Mouse (Mus musculus) G1E (cell line): ENCODE measurements around the gene Dnah11. TPM values are rescaled to one million over a fixed set of nuclear protein-coding genes. Genes with fewer than 3 reads are reported as not detected.

Experiments
- ATAC-seq: 2 replicates; pipeline ENCODE4 v1.8.0; 2016; ENCODE audit warnings: mild to moderate bottlenecking; ENCODE audit not compliant: insufficient number of reproducible peaks, poor library complexity, low FRiP score, severe bottlenecking; ENCODE audit errors: extremely low read depth
- DNase-seq: peaks from one replicate; pipeline ENCODE4 v3.0.0; 2012; ENCODE audit warnings: low spot score
- H3K27me3 ChIP-seq: 2 replicates; pipeline ENCODE4 v1.6.1; 2012; ENCODE audit warnings: mild to moderate bottlenecking, low read length, inconsistent platforms; ENCODE audit not compliant: insufficient read depth
- H3K36me3 ChIP-seq: replicated peaks from 2 replicates; pipeline ENCODE3; 2012; ENCODE audit warnings: mild to moderate bottlenecking, inconsistent platforms
- H3K4me1 ChIP-seq: 2 replicates; pipeline ENCODE4 v1.6.1; 2012; ENCODE audit warnings: low read depth, low read length, inconsistent platforms, mixed read lengths; ENCODE audit not compliant: insufficient read depth
- H3K4me3 ChIP-seq: 2 replicates; pipeline ENCODE4 v1.5.1; 2012; ENCODE audit warnings: low read depth, mild to moderate bottlenecking, inconsistent platforms, low read length, moderate library complexity, mixed read lengths
- H3K9me3 ChIP-seq: replicated peaks from 2 replicates; pipeline ENCODE4 v1.6.1; 2012; ENCODE audit warnings: inconsistent platforms
- CTCF ChIP-seq: IDR thresholded peaks from 2 replicates; pipeline ENCODE4 v1.5.1; 2012; ENCODE audit warnings: low read depth, low read length, inconsistent platforms, mixed read lengths
- GATA1 ChIP-seq: IDR thresholded peaks from 2 replicates; pipeline ENCODE4 v1.6.1; 2012; ENCODE audit warnings: borderline replicate concordance, low read length, inconsistent platforms, mixed read lengths
- GATA2 ChIP-seq: IDR thresholded peaks from 2 replicates; pipeline ENCODE4 v1.6.1; 2012; ENCODE audit warnings: low read depth, low read length, inconsistent platforms, borderline replicate concordance
- POLR2AphosphoS5 ChIP-seq: IDR thresholded peaks from 2 replicates; pipeline ENCODE4 v1.6.1; 2012; ENCODE audit warnings: low read depth, low read length, inconsistent platforms; ENCODE audit not compliant: insufficient replicate concordance
- TAL1 ChIP-seq: conservative IDR thresholded peaks from 2 replicates; pipeline ENCODE4 v1.6.1; 2012; ENCODE audit warnings: low read depth, low read length, inconsistent platforms, mixed read lengths
- polyA plus RNA-seq: library from polyadenylated mRNA; stranded (reverse); fragments of >175 nt; gene quantifications from 2 replicates; pipeline ENCODE4 v1.2.3, GENCODE M21; 2012
- total RNA-seq, 2 experiments: library from RNA; stranded (forward) in 1 of 2; stranded (reverse) in 1 of 2; fragments of 200-1000 nt in 1 of 2; fragments of >200 nt in 1 of 2; fragmentation: Nextera tagmentation in 1 of 2; gene quantifications; 2 replicates each; pipeline ENCODE4 v1.2.3; 2014 to 2017

The Dnah11 gene
- total and polyA plus RNA-seq, 3 experiments, result 0.05 TPM; not detected in 2

DNA sequence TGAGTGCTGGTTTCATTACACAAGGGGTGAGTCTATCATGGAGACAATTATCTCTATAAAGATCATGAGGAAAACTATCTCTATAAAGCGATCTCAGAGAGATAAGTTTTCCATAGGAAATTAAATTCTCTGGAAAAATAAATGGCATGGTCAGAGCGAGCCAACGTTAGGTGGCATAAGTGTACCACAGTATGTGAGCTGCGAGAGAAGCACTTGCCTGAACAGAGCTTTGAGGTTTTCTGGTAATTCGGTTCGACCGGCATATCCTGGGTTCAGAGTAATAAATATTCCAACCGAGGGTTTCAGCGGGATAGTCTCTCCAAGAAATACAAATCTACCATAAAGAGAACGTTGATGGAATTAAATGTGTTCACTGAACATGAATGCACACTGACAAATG is 142.0 kb downstream of the Dnah11 start:
- Histone ChIP-seq H3K9me3 (no peaks in the 10 kb centered on the region), H3K36me3 (no peaks in the 10 kb centered on the region), H3K4me3 (no peak overlapping the region), H3K27me3 (no peaks in the 10 kb centered on the region), H3K4me1 (no peaks in the 10 kb centered on the region)
- TF ChIP-seq POLR2AphosphoS5 (no peak), GATA2 (no peak), GATA1 (no peak), TAL1 (no peak), CTCF (no peak)
- no peak for DNase-seq
- no peak for ATAC-seq

DNA sequence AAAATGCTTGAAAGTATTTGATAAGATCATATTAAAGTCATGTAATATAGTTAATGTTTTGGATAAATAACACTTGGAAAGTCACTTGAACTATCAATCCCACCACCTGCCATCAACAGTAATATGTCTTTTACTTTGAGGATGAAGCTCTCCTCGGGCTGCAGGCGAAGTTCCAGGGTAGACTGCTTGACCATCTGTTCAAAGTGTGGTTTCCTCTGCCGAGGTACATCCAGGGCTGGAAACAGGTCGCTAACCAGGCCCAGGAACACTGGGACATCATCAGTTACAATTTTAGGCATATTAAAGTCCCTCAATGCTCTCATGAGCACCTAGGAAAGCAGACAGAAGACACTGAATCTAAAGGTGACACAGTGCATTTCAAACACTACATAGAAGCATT is 153.5 kb downstream of the Dnah11 start:
- TF ChIP-seq GATA2 (no peak), TAL1 (no peak), CTCF (no peak), POLR2AphosphoS5 (no peak), GATA1 (no peak)
- DNase-seq, result no peak
- no peak overlapping the region for H3K4me3 ChIP-seq
- H3K4me1 ChIP-seq, result no peaks in the 10 kb centered on the region
- ATAC-seq, result no peak
- H3K9me3 ChIP-seq, result peaks cover 14% of the 10 kb centered on the region
- H3K36me3 ChIP-seq, result no peaks in the 10 kb centered on the region
- H3K27me3 ChIP-seq, result no peaks in the 10 kb centered on the region

DNA sequence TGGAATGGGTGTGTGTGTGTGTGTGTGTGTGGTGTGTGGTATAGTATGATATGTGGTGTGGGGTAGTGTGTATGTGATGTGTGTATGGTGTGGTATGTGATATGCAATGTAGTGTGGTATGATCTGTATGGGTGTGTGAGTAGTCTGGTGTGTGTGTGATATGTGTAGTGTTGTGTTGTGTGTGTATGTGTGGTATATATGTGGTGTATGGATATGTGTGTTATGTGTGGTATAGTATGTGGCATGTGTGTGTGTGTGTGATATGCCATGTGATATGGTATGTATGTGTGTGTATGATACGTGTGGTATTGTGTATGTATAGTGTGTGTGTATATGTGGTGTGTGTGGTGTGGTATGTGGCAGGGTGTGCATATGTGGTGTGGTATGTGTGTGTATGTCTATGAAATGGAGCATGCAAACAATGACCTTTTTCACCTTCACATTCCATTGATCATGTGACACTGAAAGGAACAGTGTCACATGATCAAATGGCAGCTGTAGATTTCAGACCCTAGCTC is 155.7 kb downstream of the Dnah11 start:
- H3K4me1 ChIP-seq, result no peaks in the 10 kb centered on the region
- no peaks in the 10 kb centered on the region for H3K36me3 ChIP-seq
- no peaks in the 10 kb centered on the region for H3K27me3 ChIP-seq
- H3K4me3 ChIP-seq, result no peak overlapping the region
- peaks cover 14% of the 10 kb centered on the region for H3K9me3 ChIP-seq
- DNase-seq (no peak), ATAC-seq (no peak)
- TF ChIP-seq POLR2AphosphoS5, result no peak
- TF ChIP-seq GATA2, result no peak
- TF ChIP-seq TAL1, result no peak

DNA sequence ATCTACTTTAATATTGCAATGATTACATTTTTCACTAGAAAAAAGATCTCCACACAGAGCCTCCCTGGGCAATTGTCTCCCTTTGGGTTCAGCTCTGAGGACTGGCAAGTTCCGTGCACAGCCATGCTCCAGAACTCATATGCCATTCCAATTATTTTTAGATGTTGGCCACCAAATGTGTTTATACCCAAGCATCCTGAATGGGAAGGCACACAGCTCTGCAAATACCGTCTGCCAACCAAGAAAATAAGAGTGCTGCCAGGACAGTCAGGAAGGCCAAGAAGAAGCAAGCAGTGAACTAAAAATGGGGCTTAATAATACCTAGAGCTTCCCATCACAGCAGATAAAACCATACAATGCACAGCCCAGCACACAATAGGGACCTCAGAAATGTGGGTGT is 156.6 kb downstream of the Dnah11 start:
- Histone ChIP-seq H3K4me3 (no peak overlapping the region), H3K36me3 (no peaks in the 10 kb centered on the region), H3K9me3 (peaks cover 14% of the 10 kb centered on the region), H3K27me3 (no peaks in the 10 kb centered on the region), H3K4me1 (no peaks in the 10 kb centered on the region)
- DNase-seq (no peak), ATAC-seq (no peak)
- TF ChIP-seq GATA2, result no peak
- TF ChIP-seq POLR2AphosphoS5, result no peak
- TF ChIP-seq TAL1, result no peak
- TF ChIP-seq GATA1, result no peak
- TF ChIP-seq CTCF, result no peak

DNA sequence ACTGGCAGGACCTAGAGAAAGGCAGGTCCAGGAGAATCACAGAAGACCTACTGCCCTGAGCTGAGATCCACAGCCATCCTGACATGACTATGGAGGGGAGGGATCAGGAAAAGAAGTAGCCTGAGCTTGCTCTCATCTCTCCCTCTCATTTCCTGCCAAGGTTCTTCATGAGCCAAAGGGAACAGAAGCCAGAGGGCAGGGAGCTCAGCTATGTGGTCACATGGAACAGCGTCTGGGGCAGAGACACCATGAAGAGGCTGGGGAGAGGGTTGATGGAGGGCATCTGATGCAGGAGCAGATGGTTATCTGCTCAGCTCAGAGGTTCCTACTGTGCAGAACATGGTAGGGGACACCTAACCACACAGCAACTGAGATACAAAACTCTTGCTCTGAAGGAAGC is 163.9 kb downstream of the Dnah11 start:
- Histone ChIP-seq H3K9me3 (no peaks in the 10 kb centered on the region), H3K4me3 (no peak overlapping the region), H3K36me3 (no peaks in the 10 kb centered on the region), H3K27me3 (no peaks in the 10 kb centered on the region), H3K4me1 (no peaks in the 10 kb centered on the region)
- DNase-seq (no peak), ATAC-seq (no peak)
- TF ChIP-seq GATA2, result no peak
- no peak for TF ChIP-seq GATA1

DNA sequence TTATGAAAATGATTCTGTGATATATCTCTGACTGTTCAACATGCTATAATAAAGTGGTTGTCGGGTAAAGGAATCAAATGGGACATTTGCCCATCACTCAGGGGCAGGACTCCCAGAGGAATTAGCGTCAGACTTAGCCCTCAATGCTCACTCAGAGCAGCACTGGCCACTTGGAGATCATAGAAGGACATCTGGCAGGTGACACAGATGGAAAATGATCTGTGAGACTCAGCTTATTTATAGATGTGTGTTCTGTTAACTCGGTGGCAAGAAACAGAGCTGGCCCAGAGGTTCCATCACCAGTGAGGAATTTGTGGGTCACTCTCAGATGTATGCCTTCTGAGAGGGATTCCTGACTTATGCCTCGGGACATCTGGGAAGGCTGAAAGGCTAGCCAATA is 173.1 kb downstream of the Dnah11 start:
- H3K9me3 ChIP-seq, result no peaks in the 10 kb centered on the region
- H3K4me3 ChIP-seq, result no peak overlapping the region
- H3K4me1 ChIP-seq, result no peaks in the 10 kb centered on the region
- H3K27me3 ChIP-seq, result no peaks in the 10 kb centered on the region
- no peak for DNase-seq
- ATAC-seq, result no peak
- TF ChIP-seq POLR2AphosphoS5 (no peak), TAL1 (no peak), GATA2 (no peak), CTCF (no peak), GATA1 (no peak)
- H3K36me3 ChIP-seq, result no peaks in the 10 kb centered on the region

DNA sequence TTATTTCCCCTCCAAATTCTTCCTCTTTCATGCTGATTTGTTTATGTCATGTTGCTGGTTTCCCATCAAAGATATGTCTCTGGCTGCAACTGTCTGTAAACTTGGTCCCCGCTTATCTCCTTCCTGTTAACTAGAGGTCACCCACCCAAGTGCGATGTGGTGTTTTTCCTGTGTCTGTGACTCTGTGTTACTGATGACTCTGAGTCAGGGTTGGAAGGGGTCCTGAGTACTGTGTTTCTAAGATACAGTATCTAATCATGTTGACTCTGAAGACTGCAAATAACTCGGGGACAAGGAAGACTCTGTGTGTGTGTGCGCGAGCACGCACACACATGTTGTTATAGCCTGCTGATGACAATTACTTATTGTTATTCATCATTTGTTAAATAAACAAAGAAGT is 179.9 kb downstream of the Dnah11 start:
- ATAC-seq (no peak), DNase-seq (no peak)
- no peaks in the 10 kb centered on the region for H3K27me3 ChIP-seq
- TF ChIP-seq CTCF, result no peak
- no peak for TF ChIP-seq POLR2AphosphoS5
- TF ChIP-seq GATA1, result no peak
- no peak for TF ChIP-seq GATA2
- H3K36me3 ChIP-seq, result no peaks in the 10 kb centered on the region
- H3K4me3 ChIP-seq, result no peak overlapping the region
- H3K9me3 ChIP-seq, result no peaks in the 10 kb centered on the region
- H3K4me1 ChIP-seq, result no peaks in the 10 kb centered on the region
